Mouse (Mus musculus): ENCODE measurements around the gene Glrx5. TPM values are rescaled to one million over a fixed set of nuclear protein-coding genes. Genes with fewer than 3 reads are reported as not detected.

Glrx5 gene
- total and polyA plus RNA-seq, 3 experiments, result 108 to 291 TPM; not detected in 1

GRCm38 (mm10) chr12:105049813-105050212 is 17.3 kb downstream of the Glrx5 start:
- no peaks in the 10 kb centered on the region for H3K79me2 ChIP-seq (ENCODE audit: control insufficient read depth, insufficient read depth, low read length, poor library complexity)
- H3K27ac ChIP-seq (ENCODE audit: control insufficient read depth, low read depth, low read length), result no peak overlapping the region
- no peaks in the 10 kb centered on the region for H3K27me3 ChIP-seq (ENCODE audit: control insufficient read depth in 1 of 2, insufficient read depth in 2 of 2, low read length in 2 of 2)
- H3K9ac ChIP-seq (ENCODE audit: control insufficient read depth, low read depth, low read length, poor library complexity, severe bottlenecking), result no peak overlapping the region
- no peak for TF ChIP-seq SMC3 (IDR thresholded peaks at IDR 0.05; ENCODE audit: low read depth, low read length)
- no peak for TF ChIP-seq ELF1 (IDR thresholded peaks at IDR 0.05; ENCODE audit: low read depth, low read length)
- TF ChIP-seq MYB (IDR thresholded peaks at IDR 0.05; ENCODE audit: low read depth, low read length), result no peak
- TF ChIP-seq UBTF (IDR thresholded peaks at IDR 0.05; ENCODE audit: borderline replicate concordance, insufficient read depth, low read depth, low read length), result no peak
- TF ChIP-seq GABPA (IDR thresholded peaks at IDR 0.05; ENCODE audit: low read depth, low read length), result no peak
- TF ChIP-seq RAD21 (IDR thresholded peaks at IDR 0.05; ENCODE audit: low read depth, low read length), result no peak
- TF ChIP-seq ETS1 (IDR thresholded peaks at IDR 0.05; ENCODE audit: low read depth, low read length), result no peak
- no peak for TF ChIP-seq TCF12 (IDR thresholded peaks at IDR 0.05; ENCODE audit: low read depth, low read length)
- TF ChIP-seq RCOR1 (IDR thresholded peaks at IDR 0.05; ENCODE audit: low read depth, low read length), result no peak
- no peak for TF ChIP-seq POLR2A (IDR thresholded peaks at IDR 0.05; ENCODE audit: control insufficient read depth in 1 of 2, insufficient read depth in 1 of 2, low read depth in 1 of 2, low read length in 2 of 2, poor library complexity in 1 of 2)
- no peaks in the 10 kb centered on the region for H3K4me1 ChIP-seq (ENCODE audit: control insufficient read depth in 1 of 2, insufficient read depth in 2 of 2, low read length in 2 of 2)
- H3K9me3 ChIP-seq (replicated peaks; ENCODE audit: insufficient read depth, low read length), result no peaks in the 10 kb centered on the region
- no peak overlapping the region for H3K4me3 ChIP-seq (ENCODE audit: control insufficient read depth in 1 of 2, insufficient read depth in 1 of 2, low read depth in 2 of 2, low read length in 2 of 2)
- no peaks in the 10 kb centered on the region for H3K36me3 ChIP-seq (ENCODE audit: control insufficient read depth in 1 of 2, insufficient read depth in 2 of 2, low read length in 2 of 2)
- no peak for DNase-seq (ENCODE audit: low read depth, low spot score)

- Histone ChIP-seq H3K27me3 (ENCODE audit: control insufficient read depth in 1 of 2, insufficient read depth in 2 of 2, low read length in 2 of 2) (no peaks in the 10 kb centered on the region), H3K9me3 (replicated peaks; ENCODE audit: insufficient read depth, low read length) (no peaks in the 10 kb centered on the region), H3K36me3 (ENCODE audit: control insufficient read depth in 1 of 2, insufficient read depth in 2 of 2, low read length in 2 of 2) (no peaks in the 10 kb centered on the region), H3K79me2 (ENCODE audit: control insufficient read depth, insufficient read depth, low read length, poor library complexity) (no peaks in the 10 kb centered on the region), H3K4me1 (ENCODE audit: control insufficient read depth in 1 of 2, insufficient read depth in 2 of 2, low read length in 2 of 2) (no peaks in the 10 kb centered on the region), H3K27ac (ENCODE audit: control insufficient read depth, low read depth, low read length) (no peak overlapping the region), H3K9ac (ENCODE audit: control insufficient read depth, low read depth, low read length, poor library complexity, severe bottlenecking) (no peak overlapping the region), H3K4me3 (ENCODE audit: control insufficient read depth in 1 of 2, insufficient read depth in 1 of 2, low read depth in 2 of 2, low read length in 2 of 2) (no peak overlapping the region)
- DNase-seq (ENCODE audit: low read depth, low spot score), result peak; percentile 64
- TF ChIP-seq RAD21 (IDR thresholded peaks at IDR 0.05; ENCODE audit: low read depth, low read length) (peak; percentile 85), CHD2 (IDR thresholded peaks at IDR 0.05; ENCODE audit: low read length) (no peak), CTCF (IDR thresholded peaks at IDR 0.05 in 2 of 3, conservative IDR thresholded peaks at IDR 0.05 in 1 of 3; ENCODE audit: control insufficient read depth in 1 of 3, insufficient read depth in 1 of 3, low read depth in 2 of 3, low read length in 3 of 3, poor library complexity in 1 of 3, severe bottlenecking in 1 of 3) (peak; percentile 73 to 81 (median 81)), SMC3 (IDR thresholded peaks at IDR 0.05; ENCODE audit: low read depth, low read length) (peak; percentile 73), ZC3H11A (IDR thresholded peaks at IDR 0.05; ENCODE audit: low read depth, low read length) (peak; percentile 67), MAFK (IDR thresholded peaks at IDR 0.05; ENCODE audit: borderline replicate concordance, low read depth, low read length) (no peak)
Measured at GRCm38 (mm10) chr12:105050898-105051297, 18.4 kb downstream of the Glrx5 start.

GRCm38 (mm10) chr12:105054041-105054440 is 21.6 kb downstream of the Glrx5 start:
- TF ChIP-seq MAZ (IDR thresholded peaks at IDR 0.05; ENCODE audit: low read depth, low read length) (no peak), ZC3H11A (IDR thresholded peaks at IDR 0.05; ENCODE audit: low read depth, low read length) (no peak), CHD2 (IDR thresholded peaks at IDR 0.05; ENCODE audit: low read length) (no peak)
- Histone ChIP-seq H3K36me3 (ENCODE audit: control insufficient read depth in 1 of 2, insufficient read depth in 2 of 2, low read length in 2 of 2) (no peaks in the 10 kb centered on the region), H3K27ac (ENCODE audit: control insufficient read depth, low read depth, low read length) (no peak overlapping the region), H3K27me3 (ENCODE audit: control insufficient read depth in 1 of 2, insufficient read depth in 2 of 2, low read length in 2 of 2) (no peaks in the 10 kb centered on the region), H3K4me1 (ENCODE audit: control insufficient read depth in 1 of 2, insufficient read depth in 2 of 2, low read length in 2 of 2) (no peaks in the 10 kb centered on the region), H3K79me2 (ENCODE audit: control insufficient read depth, insufficient read depth, low read length, poor library complexity) (no peaks in the 10 kb centered on the region), H3K4me3 (ENCODE audit: control insufficient read depth in 1 of 2, insufficient read depth in 1 of 2, low read depth in 2 of 2, low read length in 2 of 2) (no peak overlapping the region), H3K9ac (ENCODE audit: control insufficient read depth, low read depth, low read length, poor library complexity, severe bottlenecking) (no peak overlapping the region), H3K9me3 (replicated peaks; ENCODE audit: insufficient read depth, low read length) (no peaks in the 10 kb centered on the region)
- no peak for DNase-seq (ENCODE audit: low read depth, low spot score)
